Mouse (Mus musculus): ENCODE results near the gene Ccdc61.
"Not testable (repeated sequence)": the region's sequence is repeated elsewhere in the genome, so short reads cannot be mapped to it uniquely, and the experiment has no call there.

The Ccdc61 gene

DNA sequence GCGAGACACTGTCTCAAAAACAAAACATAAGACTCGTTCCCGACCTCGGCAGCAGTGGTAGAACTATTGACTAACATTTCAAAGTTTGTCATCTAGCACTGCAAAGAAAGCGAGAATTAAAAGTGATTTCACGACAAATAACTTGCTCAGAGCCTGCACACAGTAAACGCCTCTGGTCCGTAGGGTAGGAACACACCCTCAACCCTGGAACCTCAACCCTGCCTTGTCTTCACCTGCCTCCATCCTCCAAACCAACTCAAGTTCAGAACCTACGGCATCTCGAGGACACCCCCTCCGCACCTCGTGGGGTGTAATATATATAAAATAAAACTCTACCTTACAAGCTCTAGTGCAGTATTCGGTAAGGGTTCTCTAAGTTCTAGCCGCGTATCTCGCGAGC lies 418 bp downstream of the Ccdc61 start:
- no peak for DNase-seq

DNA sequence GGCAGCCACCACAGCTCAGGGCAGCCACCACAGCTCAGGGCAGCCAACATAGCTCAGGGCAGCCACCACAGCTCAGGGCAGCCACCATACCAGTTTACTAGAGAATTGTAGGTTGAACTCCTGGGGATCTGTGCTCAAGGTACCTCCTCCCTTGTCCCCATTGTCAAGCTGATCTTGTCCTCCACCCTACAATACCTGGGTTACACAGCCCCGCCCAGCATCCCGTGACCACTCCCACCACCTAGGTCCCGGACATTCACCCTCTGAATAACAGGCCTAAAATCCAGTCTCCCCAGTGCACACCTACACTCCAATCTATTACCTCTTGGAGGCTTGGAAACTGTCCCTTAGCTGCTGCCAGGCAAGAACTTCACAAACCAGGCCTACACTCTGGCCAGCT lies 5.2 kb downstream of the Ccdc61 start:
- DNase-seq, result no peak

DNA sequence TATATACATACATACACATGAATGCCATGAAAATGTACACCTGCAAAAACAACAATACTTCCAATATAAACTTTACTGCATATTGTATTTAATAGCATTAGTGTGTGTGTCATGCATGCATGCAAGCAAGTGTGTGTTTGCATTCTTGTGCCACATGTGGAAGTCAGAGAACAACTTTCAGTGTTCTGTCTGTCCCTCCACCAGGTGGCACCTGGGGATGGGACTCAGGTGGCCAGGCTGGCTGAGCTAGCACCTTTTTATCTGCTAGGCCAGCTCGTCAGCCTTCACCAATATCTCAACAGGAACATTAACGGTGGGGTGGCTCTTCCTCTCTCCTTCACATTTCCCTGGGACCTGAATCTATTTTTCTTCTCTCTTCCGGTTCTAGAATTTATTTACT lies 7.7 kb downstream of the Ccdc61 start:
- no peak for DNase-seq

DNA sequence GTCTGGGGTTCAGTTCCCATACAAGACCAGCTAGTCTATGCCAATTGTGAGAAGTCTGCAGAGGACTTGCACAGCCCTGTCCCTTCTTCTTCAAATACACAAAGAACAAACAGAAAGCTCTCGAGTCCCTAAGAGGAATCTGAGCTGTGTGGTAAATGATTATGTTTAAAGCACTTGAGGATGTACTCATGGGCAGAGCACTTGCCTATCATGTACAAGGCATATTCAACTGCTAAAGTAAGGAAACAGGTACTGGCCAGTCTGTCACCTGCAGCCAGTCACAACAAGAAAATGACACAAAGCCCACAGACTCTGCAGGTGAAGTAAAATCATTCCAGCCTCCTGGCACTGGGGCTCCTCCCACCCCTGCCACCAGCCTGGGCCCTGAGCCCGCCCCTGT lies 9.7 kb downstream of the Ccdc61 start:
- no peak for DNase-seq

DNA sequence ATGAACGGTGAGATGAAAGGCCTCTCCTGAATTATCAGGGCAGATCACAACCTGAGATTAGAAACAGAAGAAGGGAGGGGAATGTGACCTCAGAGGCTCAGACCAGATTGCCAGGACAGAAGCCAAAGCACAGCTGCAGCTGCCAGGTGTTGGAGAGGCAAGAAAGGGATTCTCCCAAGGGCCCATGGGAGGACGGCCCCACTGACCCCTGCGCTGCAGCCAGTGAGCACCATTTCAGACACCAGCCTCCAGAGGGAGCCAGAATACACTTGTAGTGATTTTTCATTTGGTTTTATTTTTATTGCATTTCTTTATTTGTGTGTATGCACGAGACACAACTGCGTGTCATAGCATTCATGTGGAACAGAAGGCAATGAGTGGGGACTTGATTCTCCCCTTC lies 13.7 kb downstream of the Ccdc61 start:
- peak; percentile 51 to 61 for DNase-seq

DNA sequence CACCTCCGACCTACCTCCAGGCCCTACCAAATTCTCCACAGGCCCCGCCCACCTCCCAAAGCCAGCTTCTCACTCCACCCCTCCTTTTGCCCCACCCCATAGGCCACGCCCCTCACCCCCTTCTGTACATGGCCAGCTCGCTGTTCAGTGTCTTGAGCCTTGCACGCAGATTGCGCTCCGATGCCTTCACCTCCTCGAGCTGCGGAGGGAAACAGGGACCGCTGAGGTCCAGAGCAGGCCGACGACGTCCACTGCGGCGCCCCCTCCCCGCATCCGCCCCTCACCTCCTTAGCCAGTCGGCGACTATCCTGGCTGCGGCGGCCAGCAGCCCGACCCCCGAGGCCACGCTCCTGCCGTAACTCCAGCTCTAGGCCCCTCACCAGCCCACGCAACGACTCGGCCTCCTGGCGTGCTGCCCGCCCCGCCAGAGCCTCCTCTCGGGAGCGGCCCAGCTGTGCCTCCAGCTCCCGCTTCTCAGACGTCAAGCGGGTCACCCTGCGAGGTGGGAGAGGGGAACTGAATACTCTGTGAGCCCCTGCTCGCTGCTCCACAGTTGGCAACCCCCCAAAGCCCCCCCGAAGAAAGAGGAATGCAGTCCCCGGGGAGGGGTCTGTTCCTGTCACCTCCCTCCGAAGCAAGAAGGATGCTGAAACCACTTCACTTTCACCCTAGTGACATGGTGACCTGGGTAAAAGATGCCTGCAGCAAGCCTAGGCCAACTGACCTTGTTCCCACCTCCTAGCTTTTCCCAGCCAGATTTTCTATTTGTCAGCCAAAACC lies 16.4 kb downstream of the Ccdc61 start:
- DNase-seq, result peak; percentile 85 to 88

DNA sequence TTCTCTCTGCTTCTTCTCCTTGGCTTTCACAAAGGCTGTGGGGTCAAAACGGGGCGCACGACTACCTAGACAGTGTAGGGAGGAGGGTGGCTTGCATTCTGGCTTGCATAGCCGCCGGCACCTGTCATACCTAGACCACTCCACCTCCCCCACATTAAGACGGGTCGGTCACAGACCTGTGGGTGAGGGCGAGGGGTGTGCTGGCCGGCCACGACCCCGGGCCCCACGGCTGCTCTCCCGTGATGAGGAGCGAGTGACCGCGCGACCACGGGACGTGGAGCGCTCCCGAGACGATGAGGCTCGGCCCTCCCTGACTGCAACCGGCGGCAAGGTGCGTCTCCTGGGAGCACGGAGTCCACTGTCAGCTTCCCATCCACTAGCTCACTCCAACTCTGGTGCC lies 17.2 kb downstream of the Ccdc61 start:
- DNase-seq, result peak; percentile 29 to 37

DNA sequence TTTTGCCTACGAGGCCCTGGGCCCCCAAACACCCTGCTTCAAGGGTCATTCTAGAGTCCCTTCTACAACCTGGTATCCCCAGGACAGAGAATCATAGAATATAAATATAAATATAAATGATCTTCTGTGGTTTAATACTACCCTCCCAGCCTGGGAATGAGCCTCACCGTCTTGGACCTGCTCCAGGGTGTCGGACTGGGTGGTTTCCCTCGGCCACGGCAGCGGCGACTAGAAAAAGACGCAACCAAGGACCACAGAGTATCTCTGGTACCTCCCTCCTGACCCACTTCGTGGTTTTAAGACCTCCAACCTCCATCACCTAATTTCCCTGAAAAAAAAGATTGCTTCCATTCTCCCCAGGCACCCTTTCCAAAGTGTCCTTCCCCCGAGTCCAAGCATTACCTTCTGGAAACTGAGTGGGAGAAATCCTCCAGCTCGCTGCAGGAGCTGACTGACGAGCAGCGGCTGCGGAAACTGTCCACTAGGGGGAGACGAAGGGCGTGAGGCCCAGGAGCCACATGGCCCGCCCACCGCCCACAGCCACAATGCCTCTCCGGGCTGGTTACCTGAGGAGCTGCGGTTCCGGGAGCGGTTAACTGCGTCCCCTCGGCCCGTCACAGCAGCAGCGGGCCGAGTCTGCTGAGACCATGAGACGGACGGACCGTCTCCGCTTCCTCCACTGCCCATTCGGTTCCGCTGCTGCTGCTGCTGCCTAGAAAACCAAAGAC lies 18.2 kb downstream of the Ccdc61 start:
- DNase-seq, result peak; percentile 93 to 94

DNA sequence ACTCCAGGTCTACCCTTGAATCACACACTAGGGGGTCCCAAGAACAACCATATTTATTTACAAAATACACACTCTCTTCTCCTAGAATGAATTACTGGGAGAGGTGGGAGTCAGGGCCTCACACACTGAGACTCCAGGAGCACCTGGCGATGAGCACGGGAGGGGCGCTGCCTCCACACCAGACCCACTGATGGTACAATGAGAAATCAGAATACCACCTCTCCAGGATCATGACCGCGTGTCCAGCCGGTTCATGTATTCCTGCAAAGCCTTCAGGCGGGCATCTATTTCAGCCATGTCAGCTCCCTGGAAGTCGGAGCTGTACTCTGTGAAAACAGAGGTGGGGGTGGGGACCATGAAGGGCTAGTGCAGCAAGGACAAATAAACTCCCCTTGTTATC lies 19.4 kb downstream of the Ccdc61 start:
- DNase-seq, result no peak

DNA sequence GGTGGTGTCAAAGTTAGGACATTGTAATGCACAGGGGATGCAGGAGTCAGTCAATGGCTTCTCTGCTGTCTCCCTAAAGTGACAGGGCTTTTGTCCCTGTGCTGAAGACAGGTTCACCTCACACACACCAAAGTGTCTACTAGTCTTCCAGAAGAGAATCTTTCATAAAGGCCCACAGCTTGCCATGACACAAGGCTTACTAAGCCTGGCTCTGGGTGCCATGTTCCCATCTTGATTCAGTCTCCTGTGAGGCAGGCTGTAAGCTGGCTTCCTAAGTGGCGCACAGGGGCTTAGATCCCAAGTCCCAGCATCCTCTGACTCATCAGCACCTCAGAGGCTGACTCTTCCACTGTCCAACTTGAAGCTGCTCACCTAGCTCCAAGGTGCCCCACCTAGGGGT lies 23.3 kb downstream of the Ccdc61 start:
- no peak for DNase-seq

DNA sequence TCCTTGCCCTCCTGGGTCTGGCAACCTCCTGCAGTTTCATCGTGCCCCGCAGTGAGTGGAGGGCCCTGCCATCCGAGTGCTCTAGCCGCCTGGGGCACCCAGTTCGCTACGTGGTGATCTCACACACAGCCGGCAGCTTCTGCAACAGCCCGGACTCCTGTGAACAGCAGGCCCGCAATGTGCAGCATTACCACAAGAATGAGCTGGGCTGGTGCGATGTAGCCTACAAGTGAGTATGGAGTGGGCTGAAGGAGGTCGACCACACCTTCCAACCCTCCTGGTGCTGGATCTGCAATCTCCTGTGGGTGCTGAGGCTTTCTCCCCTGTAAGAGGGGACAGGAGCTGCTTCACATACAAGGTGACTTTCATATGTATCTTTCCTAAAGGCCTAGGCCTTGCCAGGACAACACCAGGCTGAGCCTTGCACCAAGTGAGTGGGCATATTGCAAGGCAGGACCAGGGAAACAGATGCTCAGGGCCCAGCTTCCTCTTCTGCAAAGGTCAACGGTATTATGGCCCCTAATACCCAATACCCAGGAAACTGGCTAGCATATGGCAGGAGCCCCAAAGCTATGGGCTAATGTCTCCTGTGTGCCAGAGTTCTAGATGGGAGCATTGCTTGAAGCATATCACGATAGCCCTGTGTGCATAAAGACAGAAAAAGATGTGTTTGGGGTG lies 25.3 kb downstream of the Ccdc61 start:
- DNase-seq, result no peak

DNA sequence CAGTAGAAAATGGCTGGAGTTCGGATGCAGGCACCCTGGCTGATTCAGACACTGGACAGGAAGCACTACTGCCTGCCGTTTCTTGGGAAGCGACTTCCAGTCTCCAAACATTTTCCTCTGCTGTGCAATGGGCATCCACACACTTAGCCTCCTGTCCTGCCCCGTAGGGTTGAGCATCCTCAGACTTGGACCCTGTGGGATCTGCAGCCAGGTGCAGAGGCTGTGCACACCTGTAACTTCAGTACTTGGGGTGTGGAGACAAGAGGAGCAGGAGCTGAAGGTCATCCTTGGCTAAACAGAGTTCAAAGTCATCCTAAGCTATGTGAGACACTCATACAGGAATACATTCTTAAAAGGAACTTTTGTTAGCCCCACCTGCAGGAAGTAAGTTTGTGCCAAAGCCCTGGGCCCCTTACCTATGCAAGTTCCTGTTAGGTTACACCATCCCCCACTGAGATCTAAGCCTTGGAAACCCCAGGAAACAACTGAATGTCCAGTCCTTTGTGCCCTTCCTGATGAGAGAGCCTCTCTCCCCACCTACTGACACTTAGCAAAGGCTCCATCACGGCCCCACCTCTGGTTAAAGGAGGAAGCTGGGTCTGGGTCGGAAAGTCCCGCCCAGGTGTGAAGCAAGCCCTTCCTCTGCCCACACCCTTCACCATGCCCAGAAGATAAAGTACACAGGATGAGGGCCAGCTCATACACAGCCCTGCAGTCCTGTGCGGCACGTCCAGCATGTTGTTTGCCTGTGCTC lies 26.0 kb downstream of the Ccdc61 start:
- DNase-seq, result no peak

DNA sequence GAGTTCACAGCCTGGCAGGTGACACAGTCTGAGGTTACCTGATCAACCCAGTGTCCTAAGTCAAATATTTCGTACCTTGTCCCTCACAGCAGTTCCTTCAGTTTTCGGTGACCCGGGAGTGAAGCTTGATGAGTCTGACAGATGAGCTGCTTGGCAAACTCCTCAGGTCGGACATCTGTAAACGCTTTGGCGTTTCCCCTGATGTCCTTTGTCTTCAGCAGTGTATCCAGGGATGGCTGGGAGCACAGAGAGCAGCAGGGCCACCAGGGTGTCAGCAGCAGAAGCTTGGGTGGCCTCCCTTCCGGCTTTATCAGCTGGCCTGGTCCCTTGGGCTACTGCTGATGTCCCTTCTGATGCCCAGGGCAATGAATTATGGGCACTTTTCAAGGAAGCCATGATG lies 31.5 kb downstream of the Ccdc61 start:
- DNase-seq, result no peak

DNA sequence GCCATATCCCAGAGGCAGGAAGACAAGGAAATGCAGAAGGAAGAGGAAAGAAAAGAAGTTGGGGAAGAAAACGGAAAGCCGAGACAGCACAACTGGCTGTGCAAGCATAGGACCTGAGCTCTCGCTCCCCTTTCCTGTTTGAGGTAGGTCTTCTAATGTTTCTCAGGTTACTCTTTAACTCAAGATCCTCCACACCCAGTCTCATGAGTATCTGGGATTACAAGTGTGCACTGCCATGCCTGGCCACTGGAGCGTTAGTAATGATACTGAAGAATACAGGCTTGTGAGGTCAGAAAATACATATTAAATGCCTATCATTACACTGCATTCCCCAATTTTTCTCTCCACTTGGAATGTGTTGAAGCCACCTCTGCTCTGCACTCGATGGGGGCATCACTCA lies 34.8 kb downstream of the Ccdc61 start:
- no peak for DNase-seq

DNA sequence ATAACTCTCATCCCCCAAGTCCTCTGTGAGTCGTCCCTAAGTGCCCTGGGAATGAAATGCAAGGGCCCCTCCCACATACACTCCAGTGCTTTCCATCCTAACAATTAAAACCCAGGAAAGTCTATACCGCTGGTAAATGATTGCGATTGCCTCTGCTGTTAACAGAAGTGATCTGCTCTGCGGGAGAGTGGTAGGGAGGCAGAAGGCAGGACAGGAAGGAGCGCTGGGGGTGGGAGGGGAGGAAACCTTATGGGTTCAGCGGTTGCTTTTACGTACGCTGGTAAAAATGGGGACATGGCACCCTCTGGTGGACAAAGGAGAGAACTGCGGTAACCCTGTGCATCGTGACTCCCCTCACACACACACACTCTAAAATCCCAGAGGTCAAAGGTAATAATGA lies 37.0 kb downstream of the Ccdc61 start:
- peak; percentile 70 to 71 for DNase-seq

DNA sequence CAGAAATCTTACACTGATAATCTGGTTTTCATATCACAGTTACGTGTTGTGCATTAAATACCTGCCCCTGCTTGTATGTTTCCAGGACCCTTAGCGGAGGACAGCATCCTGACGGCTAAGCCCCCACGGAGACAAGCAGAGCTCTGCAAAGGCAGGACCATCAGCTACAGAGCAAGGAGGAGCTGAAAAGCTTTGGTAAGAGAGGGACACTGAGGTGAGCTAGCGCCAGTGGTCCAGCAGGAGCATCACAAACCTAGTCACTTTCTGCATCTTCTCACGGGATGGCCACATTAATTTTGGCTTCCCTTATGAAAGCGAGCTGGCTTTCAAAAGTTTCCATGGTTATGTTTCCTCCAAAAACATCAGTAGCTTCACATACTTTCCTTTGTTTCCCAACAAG lies 37.4 kb downstream of the Ccdc61 start:
- DNase-seq, result no peak

DNA sequence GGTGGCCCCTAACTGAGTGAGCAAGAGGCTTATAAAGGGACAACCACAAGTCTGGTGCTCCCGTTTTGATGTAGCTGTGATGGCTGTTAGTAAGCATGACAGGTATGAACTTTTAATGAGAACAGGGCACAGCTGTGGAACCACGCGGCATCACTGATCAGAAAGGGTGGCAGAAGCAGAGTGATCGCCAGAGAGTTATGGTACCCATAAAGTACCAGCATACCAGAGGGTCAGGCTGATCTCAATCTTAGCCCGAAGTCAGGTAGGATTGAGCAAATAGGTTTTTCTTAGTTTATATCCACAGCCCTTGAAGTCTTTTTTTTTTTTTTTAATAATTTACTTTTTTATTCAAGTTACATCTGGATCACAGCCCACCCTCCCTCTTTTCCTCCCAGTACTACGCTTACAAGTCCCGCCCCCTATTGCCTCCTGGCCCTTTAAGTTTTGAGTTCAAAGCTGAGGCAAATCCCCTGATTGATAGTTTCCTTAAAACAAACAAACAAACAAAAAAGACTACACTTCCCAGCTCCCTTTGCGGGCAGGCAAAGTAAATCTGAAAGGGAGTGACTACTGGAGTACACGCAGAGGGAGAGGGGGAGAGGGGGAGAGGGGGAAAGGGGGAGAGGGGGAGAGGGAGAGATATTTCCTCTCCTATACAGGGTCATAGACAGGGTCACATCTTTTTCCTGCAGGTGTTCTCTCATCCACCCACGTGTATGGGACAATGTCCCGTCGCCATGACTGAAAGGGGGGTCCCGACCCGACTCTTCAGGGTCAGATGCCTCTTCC lies 38.0 kb downstream of the Ccdc61 start:
- DNase-seq, result no peak

DNA sequence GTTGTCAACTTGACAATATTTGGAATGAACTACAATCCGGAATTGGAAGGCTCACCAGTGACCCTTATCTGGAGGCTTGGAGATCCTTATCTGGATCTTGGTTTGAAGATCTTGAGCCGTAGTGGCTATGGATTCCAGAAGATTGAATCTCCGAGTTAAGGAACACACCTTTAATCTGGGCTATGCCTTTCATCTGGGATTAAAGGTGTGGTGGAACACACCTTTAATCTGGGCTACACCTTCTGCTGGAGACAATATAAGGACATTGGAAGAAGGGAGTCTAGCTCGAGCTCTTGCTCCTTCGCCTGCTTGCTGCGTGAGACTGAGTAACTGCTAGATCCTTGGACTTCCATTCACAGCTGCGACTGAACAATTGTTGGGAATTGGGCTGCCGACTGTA lies 39.2 kb downstream of the Ccdc61 start, which contains the start of gene Pglyrp1:
Gene Pglyrp1, plus strand, starts transcription at position 301 of the 400 bp plus-strand sequence.
- DNase-seq, result not testable (repeated sequence)

DNA sequence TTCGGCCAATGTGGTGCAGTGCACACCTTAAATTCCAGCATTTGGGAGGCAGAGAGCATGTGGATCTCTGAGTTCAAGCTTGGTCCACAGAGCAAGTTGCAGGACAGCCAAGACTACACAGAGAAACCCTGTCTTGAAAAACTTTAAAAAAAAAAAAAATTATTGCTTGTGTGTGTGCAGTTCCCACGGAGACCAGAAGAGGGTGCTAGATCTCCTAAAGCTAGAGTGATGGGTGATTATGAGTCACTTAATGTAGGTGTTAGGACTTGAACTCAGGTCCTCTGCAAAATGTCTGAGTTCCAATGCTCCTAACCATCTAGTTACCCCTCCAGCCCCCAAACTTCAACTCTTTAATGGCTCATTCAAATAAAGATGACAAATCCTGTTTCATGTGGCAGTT lies 41.7 kb downstream of the Ccdc61 start:
- DNase-seq, result no peak

DNA sequence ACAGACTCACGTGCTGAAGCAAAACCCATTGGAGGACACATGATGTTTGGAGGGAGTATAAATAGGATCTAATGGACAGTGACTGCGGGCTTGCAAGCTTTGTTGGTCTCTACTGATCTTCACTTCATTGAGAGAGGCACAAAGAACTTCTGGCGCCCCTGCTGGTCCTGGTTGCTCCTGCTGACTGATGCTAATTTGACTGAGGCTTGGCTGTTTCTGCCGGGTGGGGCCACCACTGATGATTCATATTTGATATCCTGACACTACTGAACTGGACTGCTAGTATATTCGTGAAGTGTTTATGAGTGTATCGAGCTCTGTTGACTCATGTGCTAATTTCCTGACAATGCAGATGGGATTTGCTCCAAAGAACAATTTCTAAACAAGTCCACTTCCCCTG lies 47.4 kb downstream of the Ccdc61 start:
- no peak for DNase-seq

DNA sequence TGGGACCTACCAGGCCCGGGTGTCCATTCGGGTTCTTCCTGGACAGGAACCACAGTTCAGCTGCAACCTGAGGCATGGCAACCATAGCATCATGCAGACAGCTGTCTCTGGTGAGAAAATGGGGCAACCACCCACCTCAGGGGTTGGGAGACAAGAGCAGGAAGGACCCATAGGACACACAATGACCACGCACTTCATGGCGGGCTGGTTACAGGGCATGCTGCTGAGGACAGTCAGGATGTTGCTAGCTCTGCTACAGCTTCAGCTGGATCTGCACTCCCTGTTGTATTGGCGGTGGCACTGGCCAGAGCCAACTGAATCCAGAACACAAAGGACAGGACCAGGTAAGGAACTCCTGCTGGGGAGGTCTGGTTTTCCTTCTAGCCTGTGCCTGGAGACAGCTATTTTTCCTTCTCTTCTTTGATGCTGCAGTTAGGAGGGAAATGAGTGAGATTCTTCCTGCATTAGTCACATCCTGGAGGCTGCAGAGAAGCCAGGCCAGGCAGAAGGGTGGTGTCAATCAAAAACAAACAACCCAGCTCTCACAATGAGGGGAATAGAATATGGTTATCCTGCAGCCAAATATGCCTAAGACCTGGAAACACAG lies 51.8 kb downstream of the Ccdc61 start:
- no peak for DNase-seq

DNA sequence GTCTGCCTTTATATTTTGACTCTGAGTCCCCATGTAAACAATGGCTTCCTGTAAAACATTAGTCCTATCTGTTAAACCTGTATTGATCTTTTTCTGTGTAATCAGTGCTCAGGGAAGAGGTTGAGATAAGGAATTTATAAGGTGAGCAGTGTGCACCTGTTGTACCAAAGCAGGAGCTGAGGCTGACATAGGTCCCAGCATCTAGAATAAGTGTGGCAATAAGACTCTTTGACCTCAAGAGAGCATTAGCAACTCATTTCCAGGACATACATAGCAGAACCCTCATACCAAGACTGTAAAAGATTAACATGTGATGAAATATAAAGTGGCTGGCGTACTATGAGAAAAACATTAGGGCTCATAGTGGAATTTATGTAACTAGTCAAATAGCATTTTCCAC lies 61.8 kb downstream of the Ccdc61 start:
- DNase-seq, result no peak
